Mouse (Mus musculus): ENCODE results near the gene Furin.

- no peak for TF ChIP-seq EP300 (IDR thresholded peaks at IDR 0.05; ENCODE audit: low read depth)
- TF ChIP-seq CTCF (IDR thresholded peaks at IDR 0.05; ENCODE audit: low read depth) = no peak
Measured at GRCm38 (mm10) chr7:80441986-80442904, 37.0 kb upstream of the Furin start.
